Mouse (Mus musculus): ENCODE results near the gene Tspan4. TPM values are rescaled to one million over a fixed set of nuclear protein-coding genes. Genes with fewer than 3 reads are reported as not detected.

Tspan4 gene
- 0.44 TPM for polyA plus RNA-seq (2017; shearing (Covaris generic))

DNA sequence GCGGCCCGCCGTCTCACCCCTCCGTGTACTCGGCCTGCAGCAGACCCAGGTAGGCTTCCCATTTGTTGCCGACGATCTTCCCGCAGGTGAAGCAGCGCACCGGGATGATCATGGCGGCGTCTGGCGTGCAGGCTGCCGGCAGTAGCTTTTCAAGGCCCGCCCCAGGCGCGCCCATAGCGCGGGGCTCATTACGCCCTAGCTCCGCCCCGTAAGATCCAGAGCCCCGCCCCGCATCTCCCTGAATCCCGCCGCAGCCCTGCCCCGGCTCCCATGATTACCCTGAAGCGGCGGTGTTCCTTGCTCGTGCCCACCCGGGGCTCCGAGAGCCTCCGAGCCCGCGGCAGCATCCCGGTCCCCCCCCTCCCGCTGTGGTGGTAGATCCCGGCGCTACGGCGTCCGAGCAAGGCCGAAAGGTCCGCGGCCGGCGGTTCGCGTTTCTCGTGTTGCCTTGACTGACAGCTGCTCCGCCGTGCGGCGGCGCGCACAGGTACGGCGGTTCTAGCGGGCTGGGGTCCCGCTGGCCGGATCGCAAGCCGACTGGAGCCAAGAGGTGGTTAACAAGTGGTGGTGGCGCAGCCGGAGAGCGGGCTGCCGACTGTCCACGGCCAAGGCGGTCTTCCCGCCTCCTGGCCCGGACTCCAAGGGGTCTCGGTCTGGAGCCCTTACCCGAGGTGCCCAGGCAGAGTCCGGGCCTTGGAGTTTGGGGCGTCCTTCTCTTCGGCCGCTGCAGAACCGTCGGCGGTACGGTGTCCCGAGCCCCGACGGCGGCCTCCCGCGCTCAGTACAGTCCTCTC lies at the start of gene Tspan4, which contains the start of gene Polr2l:
Gene Tspan4 (plus strand): TSS at position 230 of the 794 bp plus-strand sequence.
Gene Polr2l (minus strand): TSS at position 122 of the 794 bp plus-strand sequence.

GRCm38 (mm10) chr7:141429310-141429709 lies 45.7 kb upstream of the Tspan4 start, which contains the start of gene Cend1:
TSS of gene Cend1 (minus strand) at chr7:141429491.

DNA sequence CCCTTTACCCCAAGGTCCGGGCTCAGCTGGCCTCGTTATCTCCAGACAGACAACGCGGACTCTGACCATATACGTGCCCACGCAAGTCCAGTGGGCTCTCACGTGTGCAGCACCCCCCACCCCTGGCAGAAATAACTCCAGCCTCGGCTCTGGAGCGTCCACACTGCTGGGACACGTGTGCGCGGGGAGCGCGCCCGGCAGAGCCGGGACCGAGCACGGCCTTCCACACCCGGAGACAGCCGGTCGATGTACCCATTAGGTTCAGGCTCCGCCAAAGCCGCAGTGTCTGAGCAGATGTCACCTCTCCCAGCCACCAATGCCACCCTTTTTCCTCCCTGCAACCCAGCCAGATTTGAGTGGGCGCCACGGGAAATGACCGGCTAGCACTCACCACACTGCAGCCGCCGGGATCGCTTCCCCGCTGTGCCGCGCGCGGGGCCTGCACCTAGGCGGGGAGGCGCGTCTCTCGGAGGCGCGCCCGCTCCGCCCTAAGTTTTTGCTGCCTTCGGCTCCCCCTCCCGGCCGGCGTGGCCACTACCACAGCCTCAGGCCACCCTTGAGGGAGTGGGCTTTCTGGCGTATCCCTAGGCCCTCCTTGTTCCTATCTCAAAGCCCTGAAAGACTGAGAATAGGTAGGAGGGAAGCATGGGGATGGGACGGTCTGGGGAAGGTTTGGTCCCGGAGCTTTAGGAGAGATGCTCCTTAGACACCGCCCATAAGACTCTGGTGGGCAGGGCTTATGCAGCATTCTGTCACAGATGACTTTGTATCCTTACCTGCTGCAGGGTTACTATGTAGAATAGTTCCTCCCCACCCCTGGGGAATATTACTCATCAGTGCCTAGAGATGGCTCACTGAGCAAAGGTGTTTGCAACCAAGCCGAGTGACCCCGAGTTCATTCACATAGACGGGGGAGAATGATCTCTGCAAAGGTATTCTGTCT lies 37.6 kb upstream of the Tspan4 start, which contains the start of gene Slc25a22:
Gene Slc25a22 (minus strand): TSS at position 715 of the 943 bp plus-strand sequence.

DNA sequence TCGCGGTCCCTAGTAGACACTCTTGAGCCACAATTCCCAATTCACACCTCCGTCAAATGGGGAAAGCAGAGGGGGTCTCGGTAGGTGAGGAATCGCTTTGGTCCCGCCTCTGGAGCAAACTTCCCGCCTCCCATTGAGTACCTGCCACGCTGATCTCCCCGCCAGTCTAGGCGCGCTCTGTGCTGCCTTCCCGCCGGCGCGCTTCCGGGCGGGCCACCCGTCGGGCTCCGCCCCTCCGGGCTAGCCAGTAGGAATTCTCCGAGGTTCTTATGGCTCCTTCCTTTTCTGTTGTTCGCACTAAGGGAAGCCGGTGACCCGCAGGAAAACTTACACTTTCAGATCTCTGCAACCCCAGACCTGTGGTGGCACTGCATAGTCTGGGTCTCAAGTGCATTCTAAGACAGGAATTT lies 31.2 kb upstream of the Tspan4 start, which contains the start of gene Pidd1:
Gene Pidd1 (minus strand): TSS at position 198 of the 410 bp plus-strand sequence.

DNA sequence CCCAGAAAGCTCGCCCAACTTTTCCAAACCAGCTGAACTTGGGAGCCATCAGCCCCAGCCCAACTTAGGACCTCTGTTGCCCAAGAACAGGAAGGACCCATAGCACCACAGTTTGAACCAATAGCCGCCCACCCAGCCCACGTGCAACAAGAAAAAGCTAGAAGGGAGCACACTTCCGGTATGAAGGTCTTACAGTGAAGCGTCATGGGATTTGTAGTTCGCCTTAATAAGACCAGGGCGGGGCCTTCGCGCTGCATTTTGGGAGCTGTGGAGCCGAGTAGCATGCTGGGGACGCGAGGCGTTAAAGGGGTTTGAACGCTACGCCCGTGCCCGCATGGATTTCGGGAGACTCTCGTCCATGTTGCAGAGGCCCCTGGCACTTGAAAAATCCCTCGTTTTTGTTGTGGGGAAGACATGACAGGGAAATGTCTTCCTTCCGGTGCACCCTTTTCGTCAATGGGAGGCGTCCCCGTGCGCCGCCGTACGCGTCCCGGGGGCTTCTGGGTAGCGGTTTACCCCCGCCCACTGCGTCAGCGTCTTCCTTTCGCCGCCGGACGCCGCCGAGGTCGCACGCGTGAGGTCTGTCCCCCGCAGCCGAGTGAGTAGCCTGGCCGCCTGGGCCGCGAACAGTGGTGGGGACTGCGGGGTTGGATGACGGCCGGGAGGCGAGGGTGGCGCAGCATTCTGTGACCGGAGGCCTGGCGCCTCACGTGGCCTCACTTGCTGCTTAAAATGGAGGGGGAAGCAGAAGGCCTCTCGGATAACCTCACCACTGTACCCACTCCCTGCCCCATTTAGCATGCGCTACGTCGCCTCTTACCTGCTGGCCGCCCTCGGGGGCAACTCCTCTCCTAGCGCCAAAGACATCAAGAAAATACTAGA lies 27.7 kb upstream of the Tspan4 start, which contains the start of gene Rplp2:
Gene Rplp2 (plus strand): TSS at position 261 of the 882 bp plus-strand sequence.

GRCm38 (mm10) chr7:141454967-141455551 lies 20.0 kb upstream of the Tspan4 start, which contains the start of gene Pnpla2:
TSS of gene Pnpla2 (plus strand) at chr7:141455198.

GRCm38 (mm10) chr7:141460391-141461113 lies 14.5 kb upstream of the Tspan4 start, which contains the start of gene Cracr2b:
TSS of gene Cracr2b (plus strand) at chr7:141461094.

DNA sequence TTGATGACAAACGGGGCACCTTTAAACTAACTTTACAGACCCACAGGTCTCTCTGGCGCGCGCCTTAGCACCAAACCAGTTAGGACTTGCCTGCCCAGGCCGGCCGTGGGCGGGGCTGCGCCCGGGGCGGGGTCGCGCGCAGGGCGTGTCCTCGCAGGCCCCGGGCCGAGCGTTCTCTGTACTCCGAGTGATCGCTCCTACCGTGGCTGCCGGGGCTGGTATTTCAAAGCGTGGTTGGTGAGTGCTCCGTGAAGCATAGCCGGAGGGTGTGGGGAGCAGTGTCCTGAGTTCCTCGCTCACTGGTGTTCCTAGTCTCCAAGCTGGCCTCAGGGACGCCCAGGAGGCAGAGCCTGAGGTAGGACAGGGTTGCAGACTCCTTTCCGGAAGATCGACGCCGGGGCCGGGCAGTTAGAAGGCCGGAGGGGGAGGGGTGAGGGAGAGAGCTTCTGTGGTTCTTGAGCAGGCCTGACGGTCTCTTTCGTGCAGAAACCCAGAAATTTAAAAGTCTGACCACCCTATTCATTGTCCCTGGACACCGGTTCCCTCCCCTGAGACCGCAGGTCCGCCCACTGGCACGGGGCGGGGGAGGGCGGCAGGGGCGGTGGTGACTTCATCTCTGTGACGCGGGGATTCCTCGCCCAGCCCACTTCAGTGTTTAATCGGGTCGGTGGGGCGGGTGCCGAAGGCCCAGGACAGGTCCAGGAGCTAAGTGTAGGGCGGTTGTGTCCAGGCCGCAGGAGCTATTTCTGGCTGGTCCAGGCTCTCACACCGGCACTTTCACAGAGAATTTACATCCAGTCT lies 7.6 kb upstream of the Tspan4 start, which contains the start of gene Cd151:
Gene Cd151 (plus strand): TSS at position 163 of the 801 bp plus-strand sequence.

GRCm38 (mm10) chr7:141539556-141540311 lies 64.7 kb downstream of the Tspan4 start, which contains the start of gene Chid1:
TSS of gene Chid1 (minus strand) at chr7:141539857.

Other genes starting within 250 kb of the Tspan4 start
- 81.8 TPM for gene Phrf1, start 246.5 kb upstream of the Tspan4 start, polyA plus RNA-seq (2017; shearing (Covaris generic))
- 210 TPM for gene Irf7, start 208.8 kb upstream of the Tspan4 start, polyA plus RNA-seq (2017; shearing (Covaris generic))
- gene Cdhr5, start 198.5 kb upstream of the Tspan4 start, polyA plus RNA-seq (2017; shearing (Covaris generic)): not detected
- gene Sct, start 196.1 kb upstream of the Tspan4 start, polyA plus RNA-seq (2017; shearing (Covaris generic)): not detected
- not detected for gene Drd4, start 183.2 kb upstream of the Tspan4 start, polyA plus RNA-seq (2017; shearing (Covaris generic))
- 52.5 TPM for gene Deaf1, start 147.6 kb upstream of the Tspan4 start, polyA plus RNA-seq (2017; shearing (Covaris generic))
- gene Tmem80, start 147.5 kb upstream of the Tspan4 start, polyA plus RNA-seq (2017; shearing (Covaris generic)): 21.2 TPM
- not detected for gene Eps8l2, start 136.4 kb upstream of the Tspan4 start, polyA plus RNA-seq (2017; shearing (Covaris generic))
- 199 TPM for gene Taldo1, start 83.0 kb upstream of the Tspan4 start, polyA plus RNA-seq (2017; shearing (Covaris generic))
- gene Gatd1, start 61.1 kb upstream of the Tspan4 start, polyA plus RNA-seq (2017; shearing (Covaris generic)): 24.6 TPM
- not detected for gene Cend1, start 45.7 kb upstream of the Tspan4 start, polyA plus RNA-seq (2017; shearing (Covaris generic))
- gene Slc25a22, start 37.3 kb upstream of the Tspan4 start, polyA plus RNA-seq (2017; shearing (Covaris generic)): 50.9 TPM
- gene Pidd1, start 31.2 kb upstream of the Tspan4 start, polyA plus RNA-seq (2017; shearing (Covaris generic)): 3.6 TPM
- gene Rplp2, start 27.9 kb upstream of the Tspan4 start, polyA plus RNA-seq (2017; shearing (Covaris generic)): 1,923 TPM
- 131 TPM for gene Pnpla2, start 20.0 kb upstream of the Tspan4 start, polyA plus RNA-seq (2017; shearing (Covaris generic))
- 0.66 TPM for gene Cracr2b, start 14.1 kb upstream of the Tspan4 start, polyA plus RNA-seq (2017; shearing (Covaris generic))
- gene Cd151, start 7.8 kb upstream of the Tspan4 start, polyA plus RNA-seq (2017; shearing (Covaris generic)): 2.5 TPM
- 21.1 TPM for gene Polr2l, start 108 bp upstream of the Tspan4 start, polyA plus RNA-seq (2017; shearing (Covaris generic))
- gene Chid1, start 64.6 kb downstream of the Tspan4 start, polyA plus RNA-seq (2017; shearing (Covaris generic)): 11.3 TPM
- 47.9 TPM for gene Ap2a2, start 86.9 kb downstream of the Tspan4 start, polyA plus RNA-seq (2017; shearing (Covaris generic))
- 0.27 TPM for gene Muc6, start 180.1 kb downstream of the Tspan4 start, polyA plus RNA-seq (2017; shearing (Covaris generic))
- gene Muc2, start 215.1 kb downstream of the Tspan4 start, polyA plus RNA-seq (2017; shearing (Covaris generic)): not detected